Mouse (Mus musculus) embryo, embryonic 9.5 days (tissue): ENCODE measurements around the gene Hs6st3.
A peak's percentile ranks its signal among the peaks of the same experiment; 100 is the strongest.
"Not testable (repeated sequence)": the region's sequence is repeated elsewhere in the genome, so short reads cannot be mapped to it uniquely, and the experiment has no call there.

Source experiments
- DNase-seq: peaks from one replicate; pipeline ENCODE4 v3.0.0-alpha.2; 2017; ENCODE audit errors: extremely low spot score

Gene Hs6st3

GRCm38 (mm10) chr14:119248001-119248607, 110.0 kb downstream of the Hs6st3 start:
- DNase-seq: no peak

- no peak for DNase-seq
Measured at GRCm38 (mm10) chr14:119250353-119250752, 112.2 kb downstream of the Hs6st3 start.

DNA sequence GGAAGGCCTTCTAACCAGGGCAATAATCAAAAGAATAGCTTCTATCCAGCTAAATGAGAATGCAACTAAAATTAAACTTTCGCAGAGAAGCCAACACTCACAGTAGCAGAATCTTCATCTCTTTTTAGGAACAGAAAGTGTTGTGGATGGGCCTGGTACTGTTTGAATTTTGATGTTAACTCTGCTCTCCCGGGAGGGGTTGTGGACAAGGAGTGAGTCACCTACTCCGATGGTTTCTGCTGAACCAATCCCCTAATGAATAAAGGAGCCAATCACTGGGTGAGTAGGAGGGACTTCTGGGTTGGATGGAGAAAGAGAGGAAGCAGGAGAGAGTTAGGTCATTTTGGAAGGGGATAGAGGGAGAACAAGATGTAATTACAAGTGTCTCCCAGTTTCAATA, 117.3 kb downstream of the Hs6st3 start:
- no peak for DNase-seq

DNA sequence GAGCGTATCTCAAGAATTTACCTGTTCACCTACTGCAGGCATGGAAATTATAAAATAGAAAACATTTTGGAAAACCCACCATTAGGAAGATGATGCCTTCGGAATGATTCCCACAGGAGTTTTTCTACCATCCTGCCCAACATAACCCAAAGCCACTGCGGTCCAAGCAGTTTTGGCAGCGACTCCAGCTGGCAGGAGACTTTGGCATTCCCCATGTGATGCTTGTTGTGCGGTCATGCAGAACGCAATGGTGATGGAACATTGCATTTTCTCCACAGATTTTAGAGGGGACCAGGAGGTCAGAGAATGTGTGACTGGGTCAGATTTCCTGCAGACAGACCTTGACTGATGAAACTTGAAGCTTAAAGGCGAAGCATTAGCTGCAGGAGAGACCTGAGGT, 118.9 kb downstream of the Hs6st3 start:
- DNase-seq: no peak

DNA sequence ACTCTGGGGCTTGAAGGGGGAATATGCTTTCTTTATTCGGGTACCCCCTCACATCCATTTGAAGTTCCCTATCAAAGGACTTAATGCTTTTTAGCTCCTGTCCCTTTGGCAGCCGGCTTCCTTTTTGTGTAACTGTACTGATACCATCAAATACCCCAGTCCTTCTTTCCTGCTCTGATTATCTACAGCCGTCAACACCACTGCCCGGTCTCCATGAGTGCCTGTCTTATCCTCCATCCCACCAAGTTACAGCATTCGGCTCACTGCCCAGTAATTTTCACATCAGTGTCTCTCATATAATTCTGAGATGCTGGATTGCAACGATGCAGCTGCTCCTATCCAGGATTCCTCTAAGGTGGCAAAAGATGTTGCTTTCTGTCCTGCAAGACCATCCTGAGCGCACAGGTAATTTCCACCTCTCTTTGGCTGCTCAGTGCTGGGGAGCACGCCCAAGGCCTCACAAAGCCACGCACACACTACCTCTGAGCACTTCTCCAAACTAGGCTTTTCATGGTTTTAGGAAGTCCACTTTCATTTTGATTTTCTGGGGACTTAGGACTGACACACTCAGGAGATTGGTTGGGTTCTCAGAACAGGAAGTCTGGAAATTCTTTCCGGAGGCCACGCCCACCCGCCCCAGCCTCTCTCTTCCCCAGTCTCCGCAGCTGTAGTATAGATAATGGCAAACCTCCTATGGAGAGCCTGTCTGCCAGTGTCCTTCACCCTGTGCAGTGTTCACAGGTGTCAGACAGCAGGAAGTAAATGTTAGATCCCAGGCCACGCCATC, 122.2 kb downstream of the Hs6st3 start:
- no peak for DNase-seq

DNA sequence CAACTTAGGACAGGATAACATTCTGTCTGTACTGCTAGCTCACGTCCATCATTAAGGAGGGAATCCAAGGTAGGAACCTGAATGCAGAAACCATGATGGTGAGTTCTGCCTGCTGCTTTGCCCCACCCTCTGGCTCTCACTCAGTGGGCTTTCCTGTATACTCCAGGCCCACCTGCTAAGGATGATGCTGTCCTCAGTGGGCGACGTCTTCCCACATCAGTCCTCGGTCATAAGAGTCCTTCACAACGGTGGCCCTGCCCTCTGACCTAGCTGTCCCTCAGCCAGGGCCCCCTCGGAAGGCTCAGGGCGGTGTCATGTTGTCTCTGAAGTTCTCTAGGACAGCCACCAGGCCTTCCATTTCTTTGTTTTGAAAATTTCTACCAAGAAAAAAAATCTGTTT, 128.2 kb downstream of the Hs6st3 start:
- no peak for DNase-seq

- no peak for DNase-seq
Measured at GRCm38 (mm10) chr14:119273088-119273487, 134.9 kb downstream of the Hs6st3 start.

- DNase-seq: not testable (repeated sequence)
Measured at GRCm38 (mm10) chr14:119278156-119278555, 140.0 kb downstream of the Hs6st3 start.

GRCm38 (mm10) chr14:119283951-119284350, 145.8 kb downstream of the Hs6st3 start:
- DNase-seq: no peak

- no peak for DNase-seq
Measured at GRCm38 (mm10) chr14:119289668-119290067, 151.5 kb downstream of the Hs6st3 start.

- no peak for DNase-seq
Measured at GRCm38 (mm10) chr14:119294071-119294470, 155.9 kb downstream of the Hs6st3 start.

GRCm38 (mm10) chr14:119306461-119306860, 168.3 kb downstream of the Hs6st3 start:
- DNase-seq: no peak

DNA sequence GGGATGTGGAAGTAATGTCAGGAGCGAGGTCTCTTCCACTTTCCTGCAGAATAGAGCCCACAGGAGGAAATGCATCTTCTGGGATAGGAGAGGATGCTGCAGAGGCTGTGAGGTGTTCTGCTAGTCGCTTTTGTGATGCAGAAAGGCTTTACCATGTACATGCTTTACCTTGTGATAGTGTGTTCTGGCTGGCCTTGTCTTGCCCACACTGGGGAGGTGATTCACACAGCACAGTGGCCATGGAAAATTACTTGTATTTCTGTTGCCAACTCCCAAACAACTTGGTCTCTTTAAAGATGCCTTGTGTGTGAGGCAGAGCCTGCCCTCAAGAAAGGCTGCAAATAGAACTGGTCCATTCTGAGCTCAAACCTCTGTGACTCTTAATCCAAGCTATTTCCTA, 180.2 kb downstream of the Hs6st3 start:
- DNase-seq: no peak

DNA sequence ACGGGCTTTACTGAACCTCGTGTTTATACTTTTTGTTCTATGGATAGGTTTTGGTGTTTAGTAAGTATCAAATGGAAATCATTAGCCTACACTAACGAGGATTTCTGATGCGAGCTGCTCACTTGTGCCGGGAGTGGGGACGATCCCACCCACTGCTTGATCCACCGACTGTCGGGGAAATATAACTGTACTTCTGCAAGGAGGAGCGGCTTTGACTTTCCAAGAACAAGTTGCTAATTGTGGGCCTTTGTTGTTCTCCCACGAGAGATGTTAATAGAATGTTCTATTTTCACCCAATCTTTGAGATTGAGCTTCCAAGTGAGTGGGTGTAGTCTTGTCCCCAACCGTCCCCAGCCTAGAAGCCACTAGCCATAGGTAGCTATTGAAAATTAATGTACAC, 209.1 kb downstream of the Hs6st3 start:
- DNase-seq: no peak

DNA sequence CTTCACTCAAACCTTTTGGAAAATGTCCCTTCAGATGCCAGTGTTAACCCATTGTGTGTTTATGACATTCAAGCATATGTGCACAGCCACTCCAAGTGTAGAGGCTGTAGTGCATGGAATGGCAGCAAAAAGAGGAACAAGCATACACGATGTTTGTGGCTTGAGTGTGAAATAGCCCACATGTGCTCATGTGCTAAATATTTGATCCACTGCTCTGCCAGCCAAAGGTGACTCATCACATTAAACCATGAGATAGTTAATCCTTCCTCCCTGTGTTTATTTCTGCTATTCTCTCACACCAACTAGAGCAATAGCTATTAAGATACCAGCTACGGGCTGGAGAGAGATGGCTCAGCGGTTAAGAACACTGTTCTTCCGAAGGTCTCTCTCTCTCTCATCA, 223.3 kb downstream of the Hs6st3 start:
- DNase-seq: no peak

DNA sequence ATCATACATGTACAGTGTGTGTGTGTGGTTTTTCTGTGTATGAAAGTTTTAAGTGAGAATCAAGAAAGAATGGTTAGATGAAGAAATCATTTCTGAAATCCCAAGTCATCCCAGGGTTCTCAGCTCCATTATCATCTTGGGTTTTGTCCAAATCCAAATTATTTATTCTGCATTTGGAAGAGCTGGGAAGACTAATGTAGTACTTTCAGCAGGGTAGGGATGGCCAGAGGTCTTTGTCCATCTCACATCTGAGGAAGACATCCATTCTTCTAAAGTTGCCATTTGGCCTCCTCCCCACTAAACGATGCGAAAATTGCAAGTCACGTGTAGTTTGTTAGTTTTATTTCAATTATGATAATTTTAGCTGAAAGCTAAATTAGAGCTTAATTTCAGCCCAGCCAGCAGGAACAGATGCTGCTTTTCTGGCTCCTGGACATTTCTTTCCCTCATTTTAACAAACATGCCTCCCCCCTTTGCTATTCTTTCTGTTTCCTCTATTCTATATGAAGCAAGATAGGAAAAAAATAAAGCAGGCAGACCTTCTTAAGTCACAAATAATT, 229.8 kb downstream of the Hs6st3 start:
- no peak for DNase-seq

- DNase-seq: no peak
Measured at GRCm38 (mm10) chr14:119369274-119369673, 231.1 kb downstream of the Hs6st3 start.

- no peak for DNase-seq
Measured at GRCm38 (mm10) chr14:119370013-119370412, 231.9 kb downstream of the Hs6st3 start.

GRCm38 (mm10) chr14:119379303-119379702, 241.2 kb downstream of the Hs6st3 start:
- no peak for DNase-seq

DNA sequence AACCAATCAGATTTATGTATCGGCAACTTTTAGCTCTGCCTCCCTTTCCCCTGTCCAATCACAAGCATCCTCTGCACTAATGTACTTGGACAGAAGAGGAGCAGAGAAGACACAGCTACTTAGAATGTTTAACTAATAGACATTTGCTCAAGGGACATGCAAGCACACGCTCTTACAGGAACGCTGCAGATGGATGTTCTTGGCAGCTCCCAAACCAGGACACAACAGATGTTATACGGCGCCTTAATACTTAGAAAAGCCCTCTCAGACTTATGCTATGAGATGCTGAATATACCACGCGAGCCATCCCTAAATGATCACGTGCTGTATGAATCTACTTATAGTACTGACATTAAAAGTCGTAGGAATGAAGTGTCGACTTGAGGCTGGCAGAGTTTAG, 263.5 kb downstream of the Hs6st3 start:
- DNase-seq: no peak

- no peak for DNase-seq
Measured at GRCm38 (mm10) chr14:119409334-119410050, 271.4 kb downstream of the Hs6st3 start.

DNA sequence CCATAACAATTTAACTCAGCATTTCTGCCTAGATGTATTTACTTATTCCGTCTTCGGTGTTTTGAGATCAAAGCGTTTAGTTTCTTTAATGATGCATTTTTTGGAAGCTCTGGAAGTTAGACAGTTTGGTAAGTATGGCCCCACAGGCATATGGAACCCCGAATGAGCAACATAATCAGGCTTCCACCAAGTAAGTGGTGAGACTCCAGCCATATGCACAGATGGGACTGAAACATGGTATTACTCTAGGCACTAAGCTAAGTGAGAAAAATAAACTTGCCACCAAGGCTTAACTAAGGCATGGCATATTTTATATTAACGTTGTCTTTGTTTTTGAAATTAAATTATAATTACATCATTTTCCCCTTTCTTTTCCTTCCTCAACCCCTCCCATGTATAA, 284.8 kb downstream of the Hs6st3 start:
- DNase-seq: no peak

DNA sequence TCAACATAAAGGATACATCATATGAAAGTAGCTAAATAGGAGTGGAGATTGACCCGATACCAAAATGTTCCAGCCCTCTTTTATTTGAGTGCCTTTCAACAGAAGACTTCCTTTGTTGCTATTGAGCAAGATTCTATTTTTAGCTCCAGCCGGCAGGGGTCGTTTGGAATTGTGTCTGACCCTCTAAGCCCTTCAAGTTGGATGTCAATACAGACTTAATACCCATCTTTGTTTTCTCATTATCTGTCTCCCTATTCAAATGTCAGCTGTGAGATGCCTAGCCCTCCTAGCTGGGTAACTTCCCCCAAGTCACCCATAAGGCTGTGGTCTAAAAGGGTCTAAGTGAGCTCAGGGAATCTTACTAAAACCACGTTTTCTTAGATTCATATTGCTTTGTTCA, 312.3 kb downstream of the Hs6st3 start:
- peak; percentile 8 for DNase-seq
